Mouse (Mus musculus): ENCODE data around the gene Asic2. TPM values are rescaled to one million over a fixed set of nuclear protein-coding genes. Genes with fewer than 3 reads are reported as not detected.
A peak's percentile ranks its signal among the peaks of the same experiment; 100 is the strongest.

Gene Asic2
- total and polyA plus RNA-seq, 2 experiments from 2014 or later = 19.8 to 60.2 TPM

DNA sequence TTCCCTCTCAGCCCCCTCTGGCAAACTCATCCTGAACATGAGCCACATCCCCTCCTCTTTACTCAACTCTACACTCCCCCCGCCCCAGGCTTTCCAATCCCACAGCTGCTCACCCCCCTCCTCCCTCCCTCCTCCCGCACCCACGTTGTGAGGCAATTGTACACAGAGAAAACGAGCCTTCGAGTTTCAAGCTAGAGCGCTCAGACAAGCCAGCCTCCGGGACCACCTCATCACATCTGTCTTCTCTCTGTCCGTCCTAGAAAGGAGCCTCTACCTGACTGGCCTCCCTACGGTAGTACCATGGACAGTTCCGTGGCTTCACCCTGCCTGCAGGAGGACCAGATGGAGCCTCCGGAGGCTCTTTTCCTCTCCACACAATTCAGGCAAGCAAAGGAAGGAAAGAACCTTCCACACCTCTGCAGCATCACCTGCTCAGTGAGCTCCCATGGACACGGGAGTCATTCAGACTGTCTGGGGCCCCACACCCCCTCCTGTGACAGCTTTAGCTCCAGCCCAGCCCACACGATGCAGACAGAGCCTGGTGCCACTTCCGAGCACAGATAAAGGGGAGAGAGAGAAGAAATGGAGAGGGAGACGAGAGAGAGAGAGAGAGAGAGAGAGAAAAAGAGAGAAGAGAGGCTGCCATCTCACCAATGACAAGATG, 1.5 kb downstream of the Asic2 start:
- no peak for TF ChIP-seq CTCF (IDR thresholded peaks at IDR 0.05)
- no peaks in the 10 kb centered on the region for H3K27me3 ChIP-seq (ENCODE audit: insufficient read depth, low read length)
- peaks cover 17% of the 10 kb centered on the region for H3K4me1 ChIP-seq (ENCODE audit: insufficient read depth, low read length)
- DNase-seq (ENCODE audit: low spot score) (peak; percentile 61), ATAC-seq (ENCODE audit: low FRiP score) (peak; percentile 52; the same call in 1 of the 2 replicates)
- WGBS = 8% methylated on average over 15 of the region's 15 CpGs
- no peaks in the 10 kb centered on the region for H3K36me3 ChIP-seq (ENCODE audit: insufficient read depth, low read length)
- peak overlapping the region; percentile 54 for H3K4me3 ChIP-seq (ENCODE audit: low read depth, low read length)
- H3K27ac ChIP-seq (ENCODE audit: low read depth, low read length) = peak overlapping the region; percentile 26; the same call in 1 of the 2 replicates
- H3K4me2 ChIP-seq (ENCODE audit: low read depth, low read length, poor library complexity, severe bottlenecking) = peak overlapping the region; percentile 82
- no peaks in the 10 kb centered on the region for H3K9me3 ChIP-seq (ENCODE audit: low read length)
- peak overlapping the region; percentile 54 for H3K9ac ChIP-seq (replicated peaks; ENCODE audit: low read length, poor library complexity, severe bottlenecking)

DNA sequence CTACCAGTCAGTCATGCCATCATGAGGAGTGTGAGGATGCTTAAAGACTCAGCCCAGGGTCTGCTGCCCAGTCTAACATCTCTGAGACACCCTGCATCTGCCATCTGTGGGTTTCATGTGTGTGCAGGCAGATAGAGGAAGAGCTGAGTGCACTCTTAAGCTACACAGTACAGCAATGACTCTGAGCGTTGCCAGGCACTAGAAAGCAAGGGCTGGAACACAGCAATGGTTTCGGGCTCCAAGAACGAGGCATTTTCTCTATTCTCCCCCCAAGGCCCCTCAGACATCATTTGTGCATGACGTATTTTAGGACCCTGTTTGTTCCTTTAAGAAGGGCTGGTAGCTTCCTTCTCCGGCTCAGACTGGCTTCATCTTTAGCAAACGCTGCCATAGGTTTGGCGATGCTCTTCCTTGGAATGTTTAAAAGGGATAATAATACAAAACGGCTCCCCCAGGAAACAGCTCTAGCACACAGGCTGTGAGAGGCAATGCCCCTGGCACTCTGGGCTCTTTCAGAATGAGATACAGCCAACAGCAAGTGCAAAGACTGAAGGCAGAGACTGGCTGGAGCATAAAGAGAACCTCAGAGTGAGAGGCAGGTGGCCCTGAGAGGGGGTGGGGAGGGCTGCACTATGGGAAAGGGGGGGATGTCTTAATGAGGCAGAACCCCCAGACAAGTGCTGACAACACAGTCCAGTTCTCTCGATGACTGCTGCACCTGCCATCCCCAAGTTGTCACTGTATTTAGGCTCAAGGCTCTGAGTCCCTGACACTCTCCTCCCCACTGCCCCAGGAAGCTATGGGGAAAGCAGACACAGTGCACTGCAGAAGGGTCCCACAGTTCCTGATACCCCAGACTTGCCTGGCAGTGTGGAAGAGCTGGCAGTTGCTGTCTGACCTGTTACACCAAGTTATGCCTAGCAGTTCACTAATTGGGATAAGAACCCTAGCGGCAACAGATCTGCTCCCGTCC, 2.3 kb downstream of the Asic2 start:
- H3K27me3 ChIP-seq (ENCODE audit: insufficient read depth, low read length) = no peaks in the 10 kb centered on the region
- peak overlapping the region; percentile 74 for H3K27ac ChIP-seq (ENCODE audit: low read depth, low read length)
- 27% methylated on average over 11 of the region's 11 CpGs for WGBS
- DNase-seq (ENCODE audit: low spot score) (peak; percentile 38), ATAC-seq (ENCODE audit: low FRiP score) (peak; percentile 52; the same call in 1 of the 2 replicates)
- peak overlapping the region; percentile 54 for H3K9ac ChIP-seq (replicated peaks; ENCODE audit: low read length, poor library complexity, severe bottlenecking)
- 0 out of 2 replicates have a peak, but pooled peaks have one; percentile 2 for TF ChIP-seq CTCF (IDR thresholded peaks at IDR 0.05)
- H3K4me1 ChIP-seq (ENCODE audit: insufficient read depth, low read length) = peaks cover 17% of the 10 kb centered on the region
- no peaks in the 10 kb centered on the region for H3K9me3 ChIP-seq (ENCODE audit: low read length)
- H3K36me3 ChIP-seq (ENCODE audit: insufficient read depth, low read length) = no peaks in the 10 kb centered on the region
- peak overlapping the region; percentile 54 for H3K4me3 ChIP-seq (ENCODE audit: low read depth, low read length)
- H3K4me2 ChIP-seq (ENCODE audit: low read depth, low read length, poor library complexity, severe bottlenecking) = peak overlapping the region; percentile 82

DNA sequence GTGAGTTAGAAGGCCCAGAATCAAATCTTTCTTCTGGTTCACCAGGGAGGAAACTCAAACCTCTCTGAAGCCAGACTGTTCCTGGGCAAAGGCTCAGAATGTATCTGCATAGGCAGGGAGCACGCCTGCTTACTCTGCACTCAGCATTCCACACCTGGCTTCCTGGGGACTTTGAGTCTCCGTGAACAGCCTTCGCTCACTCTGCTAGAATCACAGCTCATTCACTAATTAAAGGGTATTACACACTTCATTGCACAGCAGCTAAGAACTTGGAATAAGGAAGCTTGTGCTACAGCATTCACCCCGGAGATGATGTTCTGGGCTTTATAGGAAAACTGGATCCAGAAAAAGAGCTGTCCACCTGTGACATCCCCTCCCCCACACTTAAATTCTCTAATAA, 3.7 kb downstream of the Asic2 start:
- H3K4me2 ChIP-seq (ENCODE audit: low read depth, low read length, poor library complexity, severe bottlenecking) = no peak overlapping the region
- H3K36me3 ChIP-seq (ENCODE audit: insufficient read depth, low read length) = no peaks in the 10 kb centered on the region
- WGBS = 62% methylated on average over 4 of the region's 4 CpGs
- H3K4me1 ChIP-seq (ENCODE audit: insufficient read depth, low read length) = peaks cover 17% of the 10 kb centered on the region
- H3K4me3 ChIP-seq (ENCODE audit: low read depth, low read length) = no peak overlapping the region
- ATAC-seq (ENCODE audit: low FRiP score) (no peak), DNase-seq (ENCODE audit: low spot score) (peak; percentile 35)
- TF ChIP-seq CTCF (IDR thresholded peaks at IDR 0.05) = no peak
- H3K27ac ChIP-seq (ENCODE audit: low read depth, low read length) = no peak overlapping the region
- H3K27me3 ChIP-seq (ENCODE audit: insufficient read depth, low read length) = no peaks in the 10 kb centered on the region
- H3K9ac ChIP-seq (replicated peaks; ENCODE audit: low read length, poor library complexity, severe bottlenecking) = no peak overlapping the region
- H3K9me3 ChIP-seq (ENCODE audit: low read length) = no peaks in the 10 kb centered on the region

DNA sequence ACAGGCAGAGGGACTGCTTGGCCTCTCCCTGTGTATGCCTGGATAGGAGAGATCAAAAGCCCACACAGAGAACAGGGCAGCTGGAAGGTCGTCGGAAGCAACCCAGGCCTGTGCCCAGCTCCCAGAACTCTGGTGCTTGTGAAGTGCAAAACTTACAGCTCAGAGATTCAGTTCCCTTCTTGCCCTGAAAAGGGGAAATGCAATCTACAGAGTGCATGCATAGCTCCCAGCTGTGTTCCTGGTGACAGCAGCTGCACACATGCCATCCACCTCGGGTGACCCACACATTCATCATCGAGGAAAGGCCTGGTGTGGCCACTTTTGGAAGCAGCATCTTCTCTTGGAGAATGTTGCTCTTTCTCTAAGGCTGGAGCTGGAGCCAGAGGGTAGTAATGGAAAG, 13.9 kb downstream of the Asic2 start:
- WGBS = 54% methylated on average over 4 of the region's 4 CpGs
- no peak for ATAC-seq (ENCODE audit: low FRiP score)
- DNase-seq (ENCODE audit: low spot score) = no peak
- Histone ChIP-seq H3K27ac (ENCODE audit: low read depth, low read length) (no peak overlapping the region), H3K4me2 (ENCODE audit: low read depth, low read length, poor library complexity, severe bottlenecking) (no peak overlapping the region), H3K36me3 (ENCODE audit: insufficient read depth, low read length) (no peaks in the 10 kb centered on the region), H3K9ac (replicated peaks; ENCODE audit: low read length, poor library complexity, severe bottlenecking) (no peak overlapping the region), H3K4me1 (ENCODE audit: insufficient read depth, low read length) (no peaks in the 10 kb centered on the region), H3K4me3 (ENCODE audit: low read depth, low read length) (no peak overlapping the region), H3K9me3 (ENCODE audit: low read length) (no peaks in the 10 kb centered on the region), H3K27me3 (ENCODE audit: insufficient read depth, low read length) (no peaks in the 10 kb centered on the region)
- no peak for TF ChIP-seq CTCF (IDR thresholded peaks at IDR 0.05)

DNA sequence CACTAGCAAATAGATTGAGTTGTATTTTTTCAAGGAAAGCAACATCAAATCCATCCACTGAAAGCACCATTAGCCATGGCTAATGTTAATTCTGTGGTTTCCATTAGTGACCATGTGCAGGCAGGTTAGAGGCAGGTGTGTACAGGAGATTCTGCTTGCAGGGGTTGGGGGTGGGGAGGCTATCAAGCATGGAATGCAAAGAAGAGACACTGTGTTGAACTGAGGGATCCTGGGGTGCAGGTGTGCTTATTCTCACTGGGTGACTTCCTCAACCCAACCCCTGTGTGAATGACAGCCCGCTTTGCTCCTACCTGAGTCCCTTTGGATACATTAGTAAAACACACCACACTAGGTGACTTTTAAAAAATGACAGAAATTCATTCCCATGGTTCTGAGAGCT, 20.2 kb downstream of the Asic2 start:
- H3K27me3 ChIP-seq (ENCODE audit: insufficient read depth, low read length) = no peaks in the 10 kb centered on the region
- ATAC-seq (ENCODE audit: low FRiP score) = no peak
- no peak for DNase-seq (ENCODE audit: low spot score)
- no peaks in the 10 kb centered on the region for H3K36me3 ChIP-seq (ENCODE audit: insufficient read depth, low read length)
- no peaks in the 10 kb centered on the region for H3K9me3 ChIP-seq (ENCODE audit: low read length)
- H3K27ac ChIP-seq (ENCODE audit: low read depth, low read length) = no peak overlapping the region
- no peak overlapping the region for H3K4me2 ChIP-seq (ENCODE audit: low read depth, low read length, poor library complexity, severe bottlenecking)
- H3K9ac ChIP-seq (replicated peaks; ENCODE audit: low read length, poor library complexity, severe bottlenecking) = no peak overlapping the region
- H3K4me1 ChIP-seq (ENCODE audit: insufficient read depth, low read length) = no peaks in the 10 kb centered on the region
- WGBS = 64% methylated on average over 1 of the region's 1 CpGs
- H3K4me3 ChIP-seq (ENCODE audit: low read depth, low read length) = no peak overlapping the region
- TF ChIP-seq CTCF (IDR thresholded peaks at IDR 0.05) = no peak

GRCm38 (mm10) chr11:81942167-81942566, 26.1 kb downstream of the Asic2 start:
- H3K4me2 ChIP-seq (ENCODE audit: low read depth, low read length, poor library complexity, severe bottlenecking) = no peak overlapping the region
- 91% methylated on average over 1 of the region's 1 CpGs for WGBS

More at GRCm38 (mm10) chr11:81942167-81942566, 26.1 kb downstream of the Asic2 start:
- Histone ChIP-seq H3K27ac (ENCODE audit: low read depth, low read length) (no peak overlapping the region), H3K27me3 (ENCODE audit: insufficient read depth, low read length) (no peaks in the 10 kb centered on the region), H3K9ac (replicated peaks; ENCODE audit: low read length, poor library complexity, severe bottlenecking) (no peak overlapping the region), H3K4me1 (ENCODE audit: insufficient read depth, low read length) (no peaks in the 10 kb centered on the region), H3K36me3 (ENCODE audit: insufficient read depth, low read length) (no peaks in the 10 kb centered on the region), H3K4me3 (ENCODE audit: low read depth, low read length) (no peak overlapping the region), H3K9me3 (ENCODE audit: low read length) (no peaks in the 10 kb centered on the region)
- TF ChIP-seq CTCF (IDR thresholded peaks at IDR 0.05) = no peak
- no peak for ATAC-seq (ENCODE audit: low FRiP score)
- no peak for DNase-seq (ENCODE audit: low spot score)

All from midbrain, postnatal 0 days (tissue).